Mouse (Mus musculus): ENCODE data around the gene Pacs2.

Gene Pacs2

DNA sequence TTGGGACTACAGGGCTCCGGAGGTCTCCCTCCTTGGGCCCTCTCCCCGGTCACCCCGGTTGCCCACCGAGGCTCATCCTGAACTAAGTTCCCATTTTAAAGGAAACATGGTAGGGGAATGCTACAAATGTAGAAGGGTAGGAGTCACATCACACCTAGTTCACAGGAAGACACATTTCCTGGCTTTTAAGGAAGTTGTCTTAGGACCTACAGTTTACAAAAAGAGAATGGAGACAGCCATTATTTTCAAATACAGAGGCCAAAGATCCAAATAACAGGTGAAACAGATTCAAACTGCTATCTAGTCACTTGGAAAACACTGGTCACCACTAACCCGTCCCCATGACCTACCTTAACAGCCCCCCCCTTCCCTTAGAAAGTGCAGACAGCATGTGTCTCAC, 1.9 kb upstream of the Pacs2 start:
- no peak for DNase-seq (ENCODE audit: low read depth, low spot score)

- no peak for DNase-seq (ENCODE audit: low read depth, low spot score)
Observed at GRCm38 (mm10) chr12:113013021-113013491, 1.3 kb upstream of the Pacs2 start.

GRCm38 (mm10) chr12:113014561-113015556, 551 bp downstream of the Pacs2 start:
- no peak for DNase-seq (ENCODE audit: low read depth, low spot score)

DNA sequence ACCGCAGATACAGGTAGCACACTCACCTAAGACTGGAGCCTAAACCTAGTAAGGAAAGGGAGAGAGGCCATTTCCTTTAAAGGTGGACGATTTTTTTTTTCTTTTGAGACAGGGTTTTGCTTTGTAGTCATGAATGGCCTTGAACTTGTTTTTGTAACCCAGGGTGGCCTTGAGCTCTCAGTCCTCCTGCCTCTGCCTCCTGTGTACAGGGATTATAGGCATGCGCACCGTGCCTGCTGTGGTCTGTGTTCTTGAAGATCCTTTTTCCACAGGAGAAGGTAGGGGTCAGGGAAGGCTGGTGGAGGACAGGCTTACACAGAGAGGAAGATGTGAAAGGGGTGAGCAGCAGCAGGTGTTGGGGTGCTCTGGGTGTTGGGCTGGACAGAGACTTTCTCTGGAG, 1.6 kb downstream of the Pacs2 start:
- no peak for DNase-seq (ENCODE audit: low read depth, low spot score)

DNA sequence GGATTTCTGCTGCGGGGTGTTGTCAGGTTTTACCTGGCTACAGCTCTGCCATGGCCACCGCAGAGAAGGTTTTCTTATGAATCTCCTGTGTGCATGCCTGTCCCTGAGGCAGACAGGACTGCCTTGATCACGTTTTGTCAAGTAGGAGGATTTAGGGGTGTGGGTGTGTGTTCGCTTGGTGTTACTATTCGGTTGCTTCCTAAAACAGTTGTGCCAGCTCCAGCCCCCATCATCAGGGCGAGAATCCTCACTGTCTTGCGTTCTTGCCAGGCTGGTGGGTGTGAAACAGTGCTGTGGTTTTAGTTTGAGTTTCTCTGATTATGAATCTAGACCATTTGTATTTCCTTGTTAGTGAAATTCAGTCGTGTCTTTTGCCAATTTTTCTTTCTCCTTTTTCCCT, 2.7 kb downstream of the Pacs2 start:
- DNase-seq (ENCODE audit: low read depth, low spot score), result no peak

DNA sequence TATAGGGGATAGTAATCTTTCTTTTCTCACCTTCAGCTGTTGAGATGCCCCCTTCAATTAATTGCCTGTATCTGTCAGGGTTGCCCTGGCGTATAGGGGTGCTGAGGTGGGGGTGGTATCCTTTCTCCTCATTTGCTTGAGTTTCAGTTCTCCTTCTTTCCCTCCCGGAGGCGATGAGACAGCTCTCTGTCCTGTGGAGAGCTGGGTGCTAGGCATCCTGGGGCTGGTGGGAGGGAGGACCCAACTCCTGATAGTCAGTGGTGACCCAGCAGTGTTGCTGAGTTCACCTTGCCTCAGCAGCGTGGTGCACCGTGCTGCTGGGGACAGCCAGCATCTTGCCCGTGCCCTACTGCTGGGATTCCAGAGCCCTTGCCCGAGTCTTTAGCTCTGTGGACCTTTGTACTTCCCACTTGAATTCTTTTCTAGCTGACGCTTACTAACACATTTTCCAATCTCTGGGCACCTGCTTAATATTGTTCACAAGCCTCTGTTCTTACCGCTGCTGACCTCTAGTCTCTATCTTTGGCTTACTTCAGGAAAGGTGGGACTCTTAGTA, 3.2 kb downstream of the Pacs2 start:
- no peak for DNase-seq (ENCODE audit: low read depth, low spot score)

GRCm38 (mm10) chr12:113018763-113019162, 4.5 kb downstream of the Pacs2 start:
- no peak for DNase-seq (ENCODE audit: low read depth, low spot score)

DNA sequence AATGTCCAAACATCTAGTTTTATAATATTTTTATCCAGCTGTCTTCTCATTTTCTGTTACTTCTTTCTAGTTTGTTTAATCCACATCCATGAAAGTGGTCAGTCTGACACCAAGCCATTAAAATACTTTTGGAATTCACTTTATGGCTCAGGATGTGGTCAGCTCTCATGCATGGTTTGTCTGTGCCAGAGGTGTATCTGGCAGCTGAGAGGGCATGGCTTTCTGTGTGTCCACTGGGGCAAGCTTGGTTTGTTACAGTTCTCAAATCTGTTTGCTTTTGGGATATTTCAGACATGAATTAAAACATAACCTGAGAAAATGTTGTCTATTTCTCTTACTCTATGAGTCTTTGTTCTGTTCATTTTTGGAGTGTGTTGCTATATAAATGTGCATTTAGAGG, 7.2 kb downstream of the Pacs2 start:
- DNase-seq (ENCODE audit: low read depth, low spot score), result no peak

- DNase-seq (ENCODE audit: low read depth, low spot score), result no peak
Observed at GRCm38 (mm10) chr12:113023082-113023481, 8.8 kb downstream of the Pacs2 start.

DNA sequence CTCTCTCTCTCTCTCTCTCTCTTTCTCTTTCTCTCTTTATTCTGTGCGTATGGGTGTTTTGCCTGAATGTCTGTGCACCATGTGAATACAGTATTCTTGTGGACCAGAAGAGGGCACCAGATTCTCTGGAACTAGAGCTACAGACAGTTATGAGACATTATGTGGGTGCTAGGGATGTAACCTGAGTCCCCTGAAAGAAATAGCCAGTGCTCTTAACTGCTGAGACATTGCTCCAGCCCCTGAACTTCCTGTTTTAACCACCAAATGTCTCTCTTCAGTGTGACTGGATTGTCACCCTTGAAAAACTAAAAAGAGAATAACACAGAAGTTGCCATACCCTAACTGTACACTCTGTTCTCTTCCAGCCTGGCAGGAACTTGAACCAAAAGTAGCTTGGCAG, 12.2 kb downstream of the Pacs2 start:
- no peak for DNase-seq (ENCODE audit: low read depth, low spot score)

DNA sequence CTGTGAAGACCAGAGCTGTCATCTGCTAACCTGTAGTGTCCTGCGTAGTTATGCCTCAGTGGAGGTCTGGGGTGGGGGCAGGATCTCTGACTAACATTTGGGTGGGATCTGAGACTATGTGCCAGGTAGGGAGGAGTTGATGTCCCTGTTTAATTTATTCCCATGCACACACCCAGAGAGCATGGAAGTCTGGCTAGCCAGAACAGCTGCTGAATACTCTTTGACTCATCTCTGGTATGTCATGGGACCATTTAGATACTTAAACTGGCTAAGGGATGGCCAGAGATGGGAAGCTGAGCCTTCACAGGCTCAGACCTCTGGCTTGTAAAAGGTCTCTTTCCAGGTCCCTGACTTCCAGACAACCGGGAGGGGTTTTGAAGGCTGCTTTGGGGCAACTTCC, 13.2 kb downstream of the Pacs2 start:
- DNase-seq (ENCODE audit: low read depth, low spot score), result no peak

DNA sequence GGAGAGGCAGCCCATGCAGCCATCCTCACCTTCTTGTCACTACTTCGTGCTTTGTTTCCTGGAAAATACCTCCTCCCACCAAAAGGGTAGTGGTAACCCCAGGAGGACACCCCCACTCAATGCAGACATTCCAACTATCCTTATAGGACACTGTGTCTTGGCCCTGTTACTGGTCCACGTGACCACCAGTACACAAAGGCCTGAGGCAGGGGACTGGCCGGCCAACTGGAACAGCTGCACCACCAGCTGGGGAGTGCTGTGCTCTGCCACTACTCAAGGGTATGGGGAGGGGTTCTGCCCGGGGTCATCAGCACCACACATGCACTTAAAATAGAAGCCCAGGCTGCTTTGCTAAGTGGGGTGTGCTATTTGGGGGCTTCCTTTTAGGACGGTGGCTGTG, 13.8 kb downstream of the Pacs2 start:
- no peak for DNase-seq (ENCODE audit: low read depth, low spot score)

- DNase-seq (ENCODE audit: low read depth, low spot score), result no peak
Observed at GRCm38 (mm10) chr12:113028898-113029297, 14.6 kb downstream of the Pacs2 start.

GRCm38 (mm10) chr12:113030046-113030445, 15.7 kb downstream of the Pacs2 start:
- DNase-seq (ENCODE audit: low read depth, low spot score), result no peak

- no peak for DNase-seq (ENCODE audit: low read depth, low spot score)
Observed at GRCm38 (mm10) chr12:113030993-113031392, 16.7 kb downstream of the Pacs2 start.

GRCm38 (mm10) chr12:113031441-113031840, 17.1 kb downstream of the Pacs2 start:
- DNase-seq (ENCODE audit: low read depth, low spot score), result no peak

- DNase-seq (ENCODE audit: low read depth, low spot score), result no peak
Observed at GRCm38 (mm10) chr12:113032296-113033250, 18.3 kb downstream of the Pacs2 start.

DNA sequence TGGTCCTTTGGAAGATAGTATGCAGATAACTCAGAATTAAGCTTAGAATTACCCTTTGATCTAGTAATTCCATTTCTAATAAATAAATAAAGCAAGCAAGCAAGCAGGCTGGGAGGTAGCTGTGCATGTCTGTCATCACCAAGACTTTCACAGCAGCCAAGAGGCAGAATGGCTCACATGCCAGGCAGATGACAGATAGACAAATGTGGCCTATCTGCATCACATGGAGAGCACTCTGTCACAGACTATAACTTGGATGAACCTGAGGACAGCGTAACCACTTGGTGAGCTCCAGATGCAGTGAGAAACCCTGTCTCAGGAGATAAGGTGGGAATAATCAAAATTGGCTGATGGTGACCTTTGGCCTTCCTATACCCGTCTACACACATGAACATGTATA, 20.8 kb downstream of the Pacs2 start:
- DNase-seq (ENCODE audit: low read depth, low spot score), result no peak

DNA sequence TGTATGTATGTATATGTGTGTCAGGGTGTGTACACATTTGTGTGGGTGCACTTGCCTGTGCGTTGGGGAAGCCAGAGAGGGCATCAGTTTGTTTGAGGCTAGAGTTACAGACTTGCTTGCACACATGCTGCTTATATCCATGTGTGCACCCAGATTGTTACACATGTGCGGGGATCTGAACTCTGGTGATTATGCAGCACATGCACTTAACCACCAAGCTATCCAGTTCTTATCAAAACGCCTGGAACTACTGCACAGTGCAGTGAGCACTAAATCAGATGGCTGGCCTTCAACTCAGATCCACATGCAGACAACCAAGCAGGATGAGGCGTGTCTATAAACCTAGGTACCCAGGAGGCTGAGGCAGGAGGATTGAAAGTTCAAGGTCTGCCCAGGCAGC, 22.7 kb downstream of the Pacs2 start:
- no peak for DNase-seq (ENCODE audit: low read depth, low spot score)

- DNase-seq (ENCODE audit: low read depth, low spot score), result no peak
Observed at GRCm38 (mm10) chr12:113038414-113038813, 24.1 kb downstream of the Pacs2 start.

GRCm38 (mm10) chr12:113041481-113042439, 27.5 kb downstream of the Pacs2 start:
- peak; percentile 60 for DNase-seq (ENCODE audit: low read depth, low spot score)
